Mouse (Mus musculus) embryonic fibroblast, embryonic 13.5 days (primary cell): Measurements from ENCODE around the gene Epb41l1.

Experiments used
- CTCF ChIP-seq: IDR thresholded peaks from 2 replicates; pipeline ENCODE4 v1.5.1; 2011; ENCODE audit warnings: mild to moderate bottlenecking, control low read depth, low read length, moderate library complexity, borderline replicate concordance; ENCODE audit not compliant: insufficient read depth
- POLR2A ChIP-seq: IDR thresholded peaks from 2 replicates; pipeline ENCODE4 v1.6.1; 2011; ENCODE audit warnings: low read depth, mild to moderate bottlenecking, control low read depth, low read length, moderate library complexity

GRCm38 (mm10) chr2:156401331-156401730, 19.4 kb upstream of the Epb41l1 start:
- TF ChIP-seq CTCF (no peak), POLR2A (no peak)
